Mouse (Mus musculus) lung, postnatal 0 days (tissue): ENCODE data around the gene 1700003F12Rik.

Experiments used
- CTCF ChIP-seq: IDR thresholded peaks from 2 replicates; pipeline ENCODE4 v1.5.1; 2016; ENCODE audit warnings: antibody characterized with exemption, mild to moderate bottlenecking
- EP300 ChIP-seq: IDR thresholded peaks from 2 replicates; pipeline ENCODE4 v1.6.1; 2016; ENCODE audit warnings: antibody characterized with exemption, mild to moderate bottlenecking, control low read depth

DNA sequence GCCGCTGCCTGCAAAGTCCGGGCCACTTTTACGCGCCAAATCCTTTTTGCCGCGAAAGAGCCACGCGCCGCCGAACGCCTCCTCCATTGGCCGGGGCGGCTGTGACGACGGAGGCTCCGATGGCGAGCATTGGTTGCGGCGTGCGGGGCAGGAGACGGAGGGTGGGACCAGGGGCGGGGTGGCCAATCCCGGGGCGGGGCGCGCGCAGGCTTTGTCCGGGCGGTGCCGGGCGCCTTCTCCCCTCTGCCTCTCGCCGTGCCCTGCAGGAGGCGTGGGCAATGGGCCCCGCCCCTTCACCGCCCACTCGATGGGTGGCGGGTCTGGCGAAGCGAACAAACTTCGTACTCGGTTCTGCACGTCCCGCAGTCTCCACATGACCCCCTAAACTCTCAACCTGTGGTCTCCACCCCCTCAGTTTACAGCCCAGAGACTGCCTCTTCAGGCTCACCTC, 23.0 kb downstream of the 1700003F12Rik start, which contains the start of gene E2f1:
- TF ChIP-seq CTCF (peak; percentile 43), EP300 (no peak)
